Mouse (Mus musculus) brain, embryonic 14.5 days (tissue): ENCODE measurements around the gene Bcl6. TPM values are rescaled to one million over a fixed set of nuclear protein-coding genes. Genes with fewer than 3 reads are reported as not detected.

Experiments
- DNase-seq: peaks from one replicate; pipeline ENCODE4 v3.0.0-alpha.2; 2011; ENCODE audit warnings: low read depth
- CTCF ChIP-seq: fragments of 200-500 bp; IDR thresholded peaks from 2 replicates; pipeline ENCODE4 v1.5.1; 2012; ENCODE audit warnings: inconsistent platforms, mild to moderate bottlenecking, moderate library complexity, borderline replicate concordance; ENCODE audit not compliant: insufficient read depth, insufficient read length; ENCODE audit errors: extremely low read depth
- POLR2A ChIP-seq: fragments of 200-500 bp; IDR thresholded peaks from 2 replicates; pipeline ENCODE4 v1.6.1; 2012; ENCODE audit warnings: mild to moderate bottlenecking, inconsistent platforms, borderline replicate concordance; ENCODE audit not compliant: poor library complexity, insufficient read depth, insufficient read length, severe bottlenecking; ENCODE audit errors: extremely low read depth
- polyA plus RNA-seq: library from polyadenylated mRNA; depleted of rRNA; stranded (reverse); fragments of >200 nt; gene quantifications from 2 replicates; pipeline ENCODE4 v1.2.3, GENCODE M21; 2012

Gene Bcl6
- polyA plus RNA-seq, 1 experiment, result 3.5 TPM

- DNase-seq, result peak; percentile 13
- TF ChIP-seq CTCF (peak; percentile 43; the same call in 1 of the 2 replicates), POLR2A (no peak)
Measured at GRCm38 (mm10) chr16:23967301-23967700, 21.4 kb downstream of the Bcl6 start.

GRCm38 (mm10) chr16:23966066-23966465 is 22.6 kb downstream of the Bcl6 start:
- TF ChIP-seq CTCF (no peak), POLR2A (no peak)
- DNase-seq, result no peak

- no peak for TF ChIP-seq POLR2A
- no peak for TF ChIP-seq CTCF
- DNase-seq, result peak; percentile 27
Measured at GRCm38 (mm10) chr16:23964706-23965367, 23.8 kb downstream of the Bcl6 start.

- peak; percentile 68 for DNase-seq
- no peak for TF ChIP-seq POLR2A
- TF ChIP-seq CTCF, result no peak
Measured at GRCm38 (mm10) chr16:23963896-23964668, 24.6 kb downstream of the Bcl6 start.

GRCm38 (mm10) chr16:23962401-23962800 is 26.3 kb downstream of the Bcl6 start:
- no peak for DNase-seq
- TF ChIP-seq POLR2A, result no peak
- TF ChIP-seq CTCF, result no peak

GRCm38 (mm10) chr16:23958938-23959337 is 29.7 kb downstream of the Bcl6 start:
- no peak for DNase-seq
- TF ChIP-seq CTCF (no peak), POLR2A (no peak)

- no peak for TF ChIP-seq CTCF
- no peak for TF ChIP-seq POLR2A
- DNase-seq, result no peak
Measured at GRCm38 (mm10) chr16:23953959-23954260, 34.7 kb downstream of the Bcl6 start.

- TF ChIP-seq POLR2A (no peak), CTCF (peak; percentile 69; the same call in 1 of the 2 replicates)
Measured at GRCm38 (mm10) chr16:23953189-23953958, 35.3 kb downstream of the Bcl6 start.

GRCm38 (mm10) chr16:23952101-23952727 is 36.4 kb downstream of the Bcl6 start:
- DNase-seq, result no peak
- TF ChIP-seq CTCF (no peak), POLR2A (no peak)

More at GRCm38 (mm10) chr16:23953189-23953958, 35.3 kb downstream of the Bcl6 start:
- peak; percentile 79 for DNase-seq

- TF ChIP-seq CTCF (no peak), POLR2A (no peak)
- no peak for DNase-seq
Measured at GRCm38 (mm10) chr16:23947654-23948053, 41.0 kb downstream of the Bcl6 start.

GRCm38 (mm10) chr16:23944801-23945200 is 43.9 kb downstream of the Bcl6 start:
- DNase-seq, result peak; percentile 52

More at GRCm38 (mm10) chr16:23944801-23945200, 43.9 kb downstream of the Bcl6 start:
- TF ChIP-seq POLR2A, result no peak
- no peak for TF ChIP-seq CTCF
